Mouse (Mus musculus) heart, adult 2 months (tissue): ENCODE results near the gene Pfpl.

Experiments used
- CTCF ChIP-seq: fragments of 200-600 bp; IDR thresholded peaks from 2 replicates; pipeline ENCODE4 v1.8.1; 2022; ENCODE audit warnings: antibody characterized with exemption, mild to moderate bottlenecking, moderate library complexity
- POLR2A ChIP-seq: fragments of 200-500 bp; IDR thresholded peaks from 2 replicates; pipeline ENCODE4 v1.6.1; 2011; ENCODE audit warnings: mild to moderate bottlenecking, low read depth, low read length, control low read depth; ENCODE audit not compliant: insufficient read depth

DNA sequence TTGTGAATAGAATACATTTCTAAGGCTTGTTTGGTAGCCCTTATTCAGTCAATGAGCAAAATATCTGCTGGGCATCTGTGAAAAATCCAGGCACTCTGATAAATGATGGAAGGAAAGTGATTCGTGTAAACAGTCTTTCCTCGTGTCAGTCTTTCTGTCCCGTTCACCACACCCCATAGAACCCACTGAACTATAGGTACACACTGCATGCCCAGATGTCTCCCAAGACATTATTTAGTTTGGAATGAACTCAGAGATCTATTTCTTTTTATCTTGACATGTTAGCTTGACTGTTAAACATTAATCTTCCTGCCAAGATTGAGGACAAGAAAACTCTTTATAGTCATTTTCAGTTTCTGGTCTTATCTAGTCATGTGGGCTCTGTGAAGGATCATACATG is 9.4 kb upstream of the Pfpl start:
- TF ChIP-seq CTCF (no peak), POLR2A (no peak)
